Mouse (Mus musculus): ENCODE measurements around the gene Tdp2. TPM values are rescaled to one million over a fixed set of nuclear protein-coding genes. Genes with fewer than 3 reads are reported as not detected.
A peak's percentile ranks its signal among the peaks of the same experiment; 100 is the strongest.

Tdp2 gene
- polyA plus RNA-seq, 1 experiment, result 10.5 TPM

DNA sequence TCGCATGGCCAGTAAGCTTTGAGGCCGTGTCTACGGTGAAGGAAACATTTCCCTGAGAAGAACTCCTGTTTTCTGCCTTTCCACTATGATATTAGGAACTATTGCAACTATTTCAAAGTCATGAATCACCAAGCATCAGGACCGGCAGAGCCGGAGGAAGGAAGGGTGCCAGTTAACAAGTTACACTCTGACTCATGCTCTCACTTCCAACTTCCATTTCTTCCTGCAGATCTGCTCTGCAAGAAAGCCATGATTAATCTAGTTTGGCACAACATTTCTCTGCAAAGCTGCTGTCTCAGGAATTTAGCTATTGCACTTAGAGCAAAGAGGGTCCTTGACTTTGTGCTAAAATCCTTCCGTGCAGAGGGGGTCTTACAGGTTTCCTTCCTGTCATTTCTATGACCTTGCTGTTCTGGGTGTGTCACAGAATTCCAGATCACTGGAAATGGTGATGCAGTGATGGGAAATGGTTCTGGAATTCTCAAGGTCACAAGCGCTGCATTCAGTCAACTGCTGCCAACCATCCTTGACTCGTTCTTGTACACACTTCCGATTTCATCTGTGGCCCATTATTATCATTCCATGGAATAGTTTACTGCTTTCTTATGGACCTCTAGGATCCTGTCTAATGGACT, 39.0 kb upstream of the Tdp2 start:
- Histone ChIP-seq H3K27me3 (ENCODE audit: control insufficient read depth, insufficient read depth, insufficient read length) (no peaks in the 10 kb centered on the region), H3ac (ENCODE audit: control insufficient read depth, insufficient read length, low read depth) (no peak overlapping the region), H3K4me3 (ENCODE audit: insufficient read depth, poor library complexity, severe bottlenecking) (no peak overlapping the region), H3K79me2 (ENCODE audit: control insufficient read depth, insufficient read depth) (no peaks in the 10 kb centered on the region), H3K79me3 (ENCODE audit: low read depth) (no peaks in the 10 kb centered on the region), H3K36me3 (ENCODE audit: control insufficient read depth, insufficient read depth) (no peaks in the 10 kb centered on the region)
- TF ChIP-seq FOSL1 (IDR thresholded peaks at IDR 0.05; ENCODE audit: insufficient read depth, low read length, poor library complexity, severe bottlenecking), result no peak
- TF ChIP-seq CTCF (IDR thresholded peaks at IDR 0.05; ENCODE audit: control insufficient read depth, insufficient read depth, insufficient read length), result no peak
- no peak for TF ChIP-seq USF1 (IDR thresholded peaks at IDR 0.05; ENCODE audit: low read depth)
- no peak for TF ChIP-seq CEBPB (IDR thresholded peaks at IDR 0.05; ENCODE audit: low read depth)

DNA sequence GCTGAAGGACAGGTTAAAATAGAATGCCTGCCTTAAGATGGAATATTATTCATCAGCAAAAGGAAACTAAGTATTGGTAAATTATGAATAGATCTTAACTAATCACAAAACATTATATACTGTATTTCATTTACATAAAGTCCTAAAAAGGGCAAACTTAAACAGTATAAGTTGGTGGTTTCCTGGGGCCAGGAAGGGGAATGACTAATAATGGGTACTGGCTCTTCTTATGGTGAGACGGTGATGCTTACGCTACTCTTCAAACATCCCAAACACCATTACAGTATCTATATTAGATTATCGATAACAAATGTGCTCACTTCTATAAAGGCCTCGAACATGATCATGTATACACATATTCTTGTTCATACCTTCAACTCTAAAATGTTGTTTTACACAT, 32.8 kb upstream of the Tdp2 start:
- no peak overlapping the region for H3K4me3 ChIP-seq (ENCODE audit: insufficient read depth, poor library complexity, severe bottlenecking)
- TF ChIP-seq MYOG (IDR thresholded peaks at IDR 0.05; ENCODE audit: control insufficient read depth, extremely low read depth, insufficient read length), result no peak
- no peak for TF ChIP-seq MAX (IDR thresholded peaks at IDR 0.05)
- TF ChIP-seq FOSL1 (IDR thresholded peaks at IDR 0.05; ENCODE audit: insufficient read depth, low read length, poor library complexity, severe bottlenecking), result no peak
- no peak for TF ChIP-seq CTCF (IDR thresholded peaks at IDR 0.05; ENCODE audit: control insufficient read depth, insufficient read depth, insufficient read length)
- no peak for TF ChIP-seq USF1 (IDR thresholded peaks at IDR 0.05; ENCODE audit: low read depth)
- no peak for TF ChIP-seq MYOD1 (IDR thresholded peaks at IDR 0.05; ENCODE audit: control insufficient read depth, insufficient read length, low read depth)
- H3K79me2 ChIP-seq (ENCODE audit: control insufficient read depth, insufficient read depth), result peaks cover 27% of the 10 kb centered on the region
- peaks cover 22% of the 10 kb centered on the region for H3K79me3 ChIP-seq (ENCODE audit: low read depth)
- H3K36me3 ChIP-seq (ENCODE audit: control insufficient read depth, insufficient read depth), result peaks cover 10% of the 10 kb centered on the region
- H3K27me3 ChIP-seq (ENCODE audit: control insufficient read depth, insufficient read depth, insufficient read length), result no peaks in the 10 kb centered on the region
- H3ac ChIP-seq (ENCODE audit: control insufficient read depth, insufficient read length, low read depth), result no peak overlapping the region

DNA sequence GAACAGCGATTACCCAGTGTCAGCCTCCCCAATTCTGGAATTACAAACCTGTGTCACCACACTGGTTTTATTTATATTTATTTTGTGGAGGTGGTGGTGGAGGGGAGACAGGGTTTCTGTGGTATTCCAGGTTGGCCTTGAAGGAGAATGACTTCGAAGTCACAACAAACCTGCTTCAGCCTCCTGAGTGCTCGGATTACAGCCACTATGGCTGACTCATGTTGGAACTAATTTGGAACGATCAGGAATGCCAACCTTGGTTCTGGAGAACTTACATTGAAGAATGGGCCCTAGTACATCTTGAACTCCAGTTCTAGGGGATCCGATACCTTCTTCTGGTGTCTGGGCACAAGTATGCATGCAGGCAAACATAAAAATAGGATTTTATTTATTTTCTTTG, 32.1 kb upstream of the Tdp2 start:
- Histone ChIP-seq H3ac (ENCODE audit: control insufficient read depth, insufficient read length, low read depth) (no peak overlapping the region), H3K79me3 (ENCODE audit: low read depth) (peaks cover 29% of the 10 kb centered on the region), H3K27me3 (ENCODE audit: control insufficient read depth, insufficient read depth, insufficient read length) (no peaks in the 10 kb centered on the region), H3K4me3 (ENCODE audit: insufficient read depth, poor library complexity, severe bottlenecking) (no peak overlapping the region), H3K36me3 (ENCODE audit: control insufficient read depth, insufficient read depth) (peaks cover 17% of the 10 kb centered on the region), H3K79me2 (ENCODE audit: control insufficient read depth, insufficient read depth) (peaks cover 34% of the 10 kb centered on the region)
- no peak for TF ChIP-seq USF1 (IDR thresholded peaks at IDR 0.05; ENCODE audit: low read depth)
- TF ChIP-seq MYOG (IDR thresholded peaks at IDR 0.05; ENCODE audit: control insufficient read depth, extremely low read depth, insufficient read length), result no peak
- TF ChIP-seq CEBPB (IDR thresholded peaks at IDR 0.05; ENCODE audit: low read depth), result no peak
- no peak for TF ChIP-seq MAX (IDR thresholded peaks at IDR 0.05)
- TF ChIP-seq FOSL1 (IDR thresholded peaks at IDR 0.05; ENCODE audit: insufficient read depth, low read length, poor library complexity, severe bottlenecking), result no peak
- TF ChIP-seq CTCF (IDR thresholded peaks at IDR 0.05; ENCODE audit: control insufficient read depth, insufficient read depth, insufficient read length), result no peak
- TF ChIP-seq MYOD1 (IDR thresholded peaks at IDR 0.05; ENCODE audit: control insufficient read depth, insufficient read length, low read depth), result no peak

DNA sequence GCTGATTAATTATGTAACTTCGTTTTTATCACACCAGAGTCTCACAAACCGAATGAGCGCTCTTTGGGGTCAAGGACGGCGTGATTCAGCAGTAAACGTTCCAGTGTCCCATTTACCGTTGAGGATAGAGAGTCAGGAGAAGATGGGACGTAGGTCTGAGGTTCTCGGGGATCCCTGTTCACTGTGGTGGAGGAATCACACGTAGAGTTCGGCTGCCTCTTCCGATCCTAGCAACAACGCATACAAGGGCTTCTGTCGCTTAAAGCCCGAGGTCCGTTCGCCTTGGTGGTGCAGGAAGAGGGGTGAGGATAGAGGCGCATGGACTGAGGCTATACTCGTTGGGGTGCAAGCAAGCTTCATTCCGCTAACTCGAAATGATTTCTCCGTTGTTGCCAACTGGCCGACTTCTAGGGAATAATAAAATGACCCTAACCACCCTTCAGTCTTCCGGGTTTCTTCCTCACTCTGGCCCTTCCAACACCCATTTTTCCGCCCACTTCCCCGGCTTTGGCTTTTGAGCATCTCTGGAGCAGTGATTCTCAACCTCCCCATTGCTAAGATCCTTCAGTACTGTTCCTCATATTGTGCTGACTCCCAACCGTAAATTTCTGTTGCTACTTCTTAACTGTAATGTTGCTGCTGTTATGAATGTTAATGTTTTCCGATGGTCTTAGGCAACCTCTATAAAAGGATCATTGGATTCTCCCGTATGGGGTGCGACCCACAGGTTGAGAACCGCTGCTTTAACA, 31.4 kb upstream of the Tdp2 start:
- Histone ChIP-seq H3ac (ENCODE audit: control insufficient read depth, insufficient read length, low read depth) (peak overlapping the region; percentile 65), H3K4me3 (ENCODE audit: insufficient read depth, poor library complexity, severe bottlenecking) (peak overlapping the region; percentile 36), H3K36me3 (ENCODE audit: control insufficient read depth, insufficient read depth) (peaks cover 24% of the 10 kb centered on the region), H3K79me2 (ENCODE audit: control insufficient read depth, insufficient read depth) (peaks cover 41% of the 10 kb centered on the region), H3K79me3 (ENCODE audit: low read depth) (peaks cover 36% of the 10 kb centered on the region), H3K27me3 (ENCODE audit: control insufficient read depth, insufficient read depth, insufficient read length) (no peaks in the 10 kb centered on the region)
- TF ChIP-seq CEBPB (IDR thresholded peaks at IDR 0.05; ENCODE audit: low read depth) (no peak), MYOG (IDR thresholded peaks at IDR 0.05; ENCODE audit: control insufficient read depth, extremely low read depth, insufficient read length) (no peak)

DNA sequence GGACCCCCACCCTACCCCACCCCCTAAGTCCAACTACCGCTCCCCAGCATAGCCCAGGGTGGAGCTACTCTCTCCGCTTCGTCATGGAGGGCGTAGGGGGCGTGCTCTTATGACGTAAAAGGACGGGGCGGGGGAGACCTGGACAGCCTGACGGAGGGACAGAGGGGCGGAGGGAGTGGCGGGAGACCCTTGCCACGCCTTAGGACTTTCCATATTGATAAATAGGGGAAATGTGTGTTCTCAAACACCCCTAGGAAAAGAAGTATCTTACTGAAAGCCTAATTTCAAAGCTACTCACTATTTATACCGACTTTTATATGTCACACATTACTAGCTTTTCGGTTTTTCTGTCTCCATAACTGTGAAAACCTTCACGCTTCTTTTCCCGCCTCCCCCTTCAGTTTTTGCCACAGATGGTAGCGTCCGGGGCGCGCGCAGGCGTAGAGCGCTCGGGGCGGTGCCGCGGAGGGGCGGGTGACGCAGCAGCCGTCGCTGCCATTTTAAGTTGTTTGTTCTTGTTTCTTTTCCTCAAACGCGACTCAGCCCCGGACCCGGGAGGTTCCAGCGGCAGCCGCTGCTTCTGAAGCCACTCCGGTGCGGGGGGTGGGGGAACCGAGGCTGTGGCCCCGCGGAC, 30.7 kb upstream of the Tdp2 start:
- Histone ChIP-seq H3K36me3 (ENCODE audit: control insufficient read depth, insufficient read depth) (peaks cover 31% of the 10 kb centered on the region), H3ac (ENCODE audit: control insufficient read depth, insufficient read length, low read depth) (peak overlapping the region; percentile 96), H3K27me3 (ENCODE audit: control insufficient read depth, insufficient read depth, insufficient read length) (no peaks in the 10 kb centered on the region), H3K79me3 (ENCODE audit: low read depth) (peaks cover 42% of the 10 kb centered on the region), H3K79me2 (ENCODE audit: control insufficient read depth, insufficient read depth) (peaks cover 48% of the 10 kb centered on the region), H3K4me3 (ENCODE audit: insufficient read depth, poor library complexity, severe bottlenecking) (peak overlapping the region; percentile 94)
- no peak for TF ChIP-seq MYOG (IDR thresholded peaks at IDR 0.05; ENCODE audit: control insufficient read depth, extremely low read depth, insufficient read length)
- no peak for TF ChIP-seq MAX (IDR thresholded peaks at IDR 0.05)
- no peak for TF ChIP-seq CTCF (IDR thresholded peaks at IDR 0.05; ENCODE audit: control insufficient read depth, insufficient read depth, insufficient read length)
- no peak for TF ChIP-seq MYOD1 (IDR thresholded peaks at IDR 0.05; ENCODE audit: control insufficient read depth, insufficient read length, low read depth)
- TF ChIP-seq CEBPB (IDR thresholded peaks at IDR 0.05; ENCODE audit: low read depth), result no peak
- no peak for TF ChIP-seq FOSL1 (IDR thresholded peaks at IDR 0.05; ENCODE audit: insufficient read depth, low read length, poor library complexity, severe bottlenecking)
- no peak for TF ChIP-seq USF1 (IDR thresholded peaks at IDR 0.05; ENCODE audit: low read depth)

Data from C2C12 (cell line).